Mouse (Mus musculus) common myeloid progenitor, adult 5-6 weeks (primary cell): ENCODE results near the gene Ccpg1os. TPM values are rescaled to one million over a fixed set of nuclear protein-coding genes. Genes with fewer than 3 reads are reported as not detected.

Source experiments
- ATAC-seq: replicated peaks from 2 replicates; pipeline ENCODE4 v1.8.0; 2016; ENCODE audit warnings: low read depth, mild to moderate bottlenecking, moderate TSS enrichment, inconsistent platforms; ENCODE audit not compliant: poor library complexity, severe bottlenecking
- total RNA-seq: library from RNA; stranded (forward); fragments of 200-1000, 187-1606 nt; gene quantifications from 2 replicates; pipeline ENCODE4 v1.2.3, GENCODE M21; 2017

Gene Ccpg1os
- total RNA-seq, 1 experiment from 2014 or later: 11.1 TPM

DNA sequence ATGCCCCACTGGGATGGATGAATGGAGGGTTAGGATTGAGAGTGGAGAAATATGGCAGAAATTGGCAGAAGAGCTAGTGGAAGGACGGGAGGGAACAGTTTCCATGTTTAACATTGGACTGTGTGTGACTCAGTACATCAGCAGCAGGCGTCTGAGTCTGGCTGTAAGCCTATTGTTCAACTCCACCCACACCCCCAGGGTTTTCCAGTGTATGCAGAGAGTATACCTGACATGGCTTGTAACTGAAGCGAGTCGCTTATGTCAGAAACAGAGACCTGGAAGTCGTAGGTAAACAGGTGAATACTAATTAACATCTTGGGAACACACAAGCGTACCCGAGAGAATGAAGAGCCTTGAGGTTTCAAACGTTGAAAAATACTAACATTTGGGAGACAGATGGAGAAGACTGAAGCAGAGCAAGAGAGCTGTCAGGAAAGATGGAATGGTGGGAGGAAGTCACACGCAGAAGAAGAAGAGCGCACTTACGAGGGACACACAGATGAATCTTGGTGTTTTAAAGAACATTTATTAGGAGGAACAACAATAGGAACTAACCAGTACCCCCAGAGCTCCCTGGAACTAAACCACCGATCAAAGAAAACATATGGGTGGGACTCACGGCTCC lies 53.9 kb downstream of the Ccpg1os start:
- no peak for ATAC-seq

Other genes with a start within 250 kb of the Ccpg1os start
- not detected in 2 replicates for gene Prtg, start 178.5 kb downstream of the Ccpg1os start, total RNA-seq
- gene Pygo1, start 59.7 kb downstream of the Ccpg1os start, total RNA-seq: not detected in 2 replicates
- 0.55 TPM in 1 of 2 replicates, not detected in the other for gene Dyx1c1, start 26.6 kb downstream of the Ccpg1os start, total RNA-seq
- gene Gm44503, start 26.5 kb downstream of the Ccpg1os start, total RNA-seq: 0.18 TPM in 1 of 2 replicates, not detected in the other
- gene Ccpg1, start within 50 bp of the Ccpg1os start, total RNA-seq: 31.7 and 43.7 TPM in 2 replicates
- gene Pigb, start 55.0 kb upstream of the Ccpg1os start, total RNA-seq: 15.6 and 17.4 TPM in 2 replicates
- gene Rab27a, start 59.5 kb upstream of the Ccpg1os start, total RNA-seq: 55.6 and 67.6 TPM in 2 replicates
- not detected in 2 replicates for gene Khdc3, start 116.5 kb upstream of the Ccpg1os start, total RNA-seq
- not detected in 2 replicates for gene Gm20509, start 117.1 kb upstream of the Ccpg1os start, total RNA-seq
- gene Rsl24d1, start 128.0 kb upstream of the Ccpg1os start, total RNA-seq: 217 and 257 TPM in 2 replicates